Mouse (Mus musculus): ENCODE measurements around the gene Apbb1ip.
"Not testable (repeated sequence)": the region's sequence is repeated elsewhere in the genome, so short reads cannot be mapped to it uniquely, and the experiment has no call there.

Gene Apbb1ip

DNA sequence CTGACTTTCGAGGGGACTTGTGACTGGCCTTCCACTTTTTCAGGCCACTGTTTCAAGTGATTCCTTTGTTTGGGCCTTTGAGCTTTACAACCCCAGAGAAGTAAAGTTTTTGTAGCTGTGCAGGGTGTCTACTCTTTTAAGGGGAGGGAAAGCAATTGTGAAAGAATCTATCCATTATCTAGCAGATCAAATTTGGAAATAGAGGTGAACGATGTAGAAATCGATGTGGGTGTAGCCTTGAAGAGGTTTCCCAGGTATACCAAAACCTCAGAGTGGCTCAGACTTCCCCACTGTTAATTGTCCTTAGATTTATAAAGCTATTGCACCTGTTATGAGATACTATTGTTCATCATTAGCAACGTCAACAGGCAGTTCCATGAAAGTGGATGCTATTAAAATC, 71.6 kb downstream of the Apbb1ip start:
- no peak for DNase-seq (ENCODE audit: low spot score in 2 of 2)

DNA sequence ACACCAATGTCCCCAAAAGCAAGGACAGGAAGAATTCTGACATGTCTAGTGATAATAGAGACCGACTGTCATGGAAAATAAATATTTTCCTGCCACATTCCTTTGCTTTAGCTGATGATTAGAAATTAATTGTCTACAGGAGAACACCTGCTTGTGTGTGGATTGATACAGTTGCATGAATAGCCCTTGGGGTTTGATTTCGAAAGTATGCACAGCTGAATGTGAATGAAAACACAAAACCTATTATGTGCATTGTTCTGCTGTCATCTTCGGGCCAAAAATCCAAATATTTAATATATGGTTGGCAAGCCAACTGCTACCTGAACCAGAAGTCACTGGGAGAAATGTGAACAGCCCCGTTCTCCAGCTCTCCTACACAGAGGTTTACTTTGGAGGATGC, 78.0 kb downstream of the Apbb1ip start:
- DNase-seq (ENCODE audit: low spot score in 2 of 2): no peak

DNA sequence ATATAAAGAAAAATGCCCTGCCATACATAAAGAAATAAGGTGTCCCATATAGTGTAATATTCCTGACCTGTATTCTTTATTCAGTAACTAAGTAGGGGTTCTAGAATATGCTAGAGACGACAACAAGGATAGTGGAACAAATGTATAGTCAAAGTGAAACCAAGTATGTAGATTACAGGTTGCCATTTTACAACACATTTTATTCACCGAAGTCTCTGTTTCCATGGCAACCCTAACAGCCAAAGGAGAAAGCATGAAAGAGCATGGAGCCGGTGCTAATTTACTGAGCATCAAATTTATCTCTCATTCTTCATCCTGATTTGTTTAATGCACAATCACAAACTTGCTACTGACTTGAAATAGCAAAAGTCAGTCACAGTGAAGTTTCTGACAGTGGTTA, 83.6 kb downstream of the Apbb1ip start:
- no peak for DNase-seq (ENCODE audit: low spot score in 2 of 2)

DNA sequence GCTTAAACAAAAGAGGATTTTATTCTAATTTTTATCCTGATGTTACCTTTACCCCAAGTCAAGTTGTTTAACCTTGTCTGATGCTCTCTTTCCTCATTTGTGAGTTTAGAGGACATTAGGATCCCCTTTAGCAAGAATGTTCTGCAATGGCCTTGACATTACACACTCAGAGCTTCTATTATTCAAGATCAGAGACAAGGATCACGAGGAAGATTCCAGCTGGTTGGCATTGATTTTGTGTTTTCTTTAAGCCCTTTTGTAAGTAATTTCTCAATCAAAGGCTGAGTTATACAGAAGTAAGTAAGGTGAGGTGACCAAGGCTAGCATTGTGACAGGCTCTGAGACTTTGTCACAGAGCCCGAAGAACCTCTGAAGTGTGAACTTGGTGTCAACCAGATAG, 88.3 kb downstream of the Apbb1ip start:
- no peak for DNase-seq (ENCODE audit: low spot score in 2 of 2)

DNA sequence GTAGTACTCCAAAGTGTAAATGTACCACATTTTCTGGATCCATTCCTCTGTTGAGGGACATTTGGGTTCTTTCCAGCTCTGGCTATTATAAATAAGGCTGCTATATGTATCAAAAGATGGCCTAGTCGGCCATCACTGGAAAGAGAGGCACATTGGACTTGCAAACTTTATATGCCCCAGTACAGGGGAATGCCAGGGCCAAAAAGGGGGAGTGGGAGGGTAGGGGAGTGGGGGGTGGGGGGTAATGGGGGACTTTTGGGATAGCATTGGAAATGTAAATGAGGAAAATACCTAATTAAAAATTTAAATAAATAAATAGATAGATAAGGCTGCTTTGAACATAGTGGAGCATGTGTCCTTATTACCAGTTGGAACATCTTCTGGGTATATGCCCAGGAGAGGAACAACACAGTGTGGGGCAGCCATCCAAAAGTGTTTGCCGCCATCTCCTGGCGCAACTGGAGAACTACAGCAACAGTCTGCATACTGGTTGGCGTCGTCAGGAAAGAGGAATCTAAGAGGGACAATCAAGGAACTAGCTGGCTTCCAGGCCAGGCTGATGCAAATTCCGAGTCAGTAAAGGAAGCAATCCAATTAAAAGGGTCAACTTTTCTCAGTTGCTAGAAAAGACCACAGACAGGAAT, 90.6 kb downstream of the Apbb1ip start:
- peak; percentile 41 to 73 for DNase-seq (ENCODE audit: low spot score in 2 of 2)

DNA sequence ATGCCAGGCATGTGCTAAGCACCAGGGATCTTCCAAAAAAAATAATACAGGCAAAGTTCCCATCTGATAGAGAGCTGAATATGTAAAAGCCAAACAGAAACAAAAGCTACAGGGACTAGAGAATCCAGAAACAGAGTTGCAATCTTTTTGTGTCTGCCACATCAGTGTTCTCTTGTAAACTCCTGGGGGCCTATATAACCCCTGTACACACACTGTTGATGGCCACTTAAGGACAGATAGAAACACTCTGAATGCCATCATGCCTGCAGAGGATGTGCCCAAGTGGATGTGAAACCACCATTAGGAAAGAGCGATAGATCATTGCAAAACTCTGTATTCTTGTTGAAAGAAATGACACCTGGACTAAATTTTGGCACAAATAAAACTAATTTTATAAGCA, 91.9 kb downstream of the Apbb1ip start:
- no peak for DNase-seq (ENCODE audit: low spot score in 2 of 2)

DNA sequence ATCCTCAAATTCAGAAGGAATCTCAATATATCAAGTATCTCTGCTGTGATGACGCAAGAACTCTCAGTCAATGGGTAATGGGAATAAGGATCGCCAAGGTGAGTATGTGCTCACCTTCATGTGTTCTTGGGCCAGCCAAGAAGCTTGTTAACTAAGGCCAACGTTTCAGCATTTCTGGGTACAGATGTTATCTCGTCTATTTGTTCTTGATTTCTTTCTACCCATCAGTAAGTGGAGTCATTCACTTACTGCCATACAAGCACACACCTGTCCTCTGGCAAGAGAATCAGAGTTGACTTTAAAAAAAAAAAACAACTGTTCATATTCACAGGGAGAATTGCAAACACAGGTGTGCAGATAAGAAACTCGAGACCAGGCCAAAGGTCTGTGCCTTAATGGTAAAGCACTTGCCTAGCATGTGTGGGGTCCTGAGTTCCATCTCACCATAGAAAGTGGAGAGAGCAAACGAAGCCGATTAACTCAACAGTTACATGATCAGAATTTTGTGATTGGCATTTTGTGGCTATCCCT, 93.1 kb downstream of the Apbb1ip start:
- DNase-seq (ENCODE audit: low spot score in 2 of 2): no peak

DNA sequence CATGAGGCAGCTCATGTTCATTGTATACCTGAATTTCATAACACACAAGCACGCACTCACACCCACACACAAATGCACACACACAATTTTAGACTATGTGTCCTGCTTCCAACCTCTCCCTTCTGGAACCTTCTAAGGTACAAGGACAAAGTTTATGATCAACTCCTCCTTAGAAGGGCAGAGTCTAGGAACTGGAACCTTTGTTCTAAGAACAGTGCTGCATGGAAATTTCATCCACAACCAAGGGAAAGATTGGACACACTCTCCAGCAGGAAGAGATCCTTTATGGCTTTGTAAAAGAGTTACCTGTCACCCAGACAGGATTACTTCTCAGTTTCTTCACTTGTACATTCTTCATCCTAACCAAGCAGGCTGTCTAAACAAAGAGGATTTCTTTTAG, 99.3 kb downstream of the Apbb1ip start:
- no peak for DNase-seq (ENCODE audit: low spot score in 2 of 2)

DNA sequence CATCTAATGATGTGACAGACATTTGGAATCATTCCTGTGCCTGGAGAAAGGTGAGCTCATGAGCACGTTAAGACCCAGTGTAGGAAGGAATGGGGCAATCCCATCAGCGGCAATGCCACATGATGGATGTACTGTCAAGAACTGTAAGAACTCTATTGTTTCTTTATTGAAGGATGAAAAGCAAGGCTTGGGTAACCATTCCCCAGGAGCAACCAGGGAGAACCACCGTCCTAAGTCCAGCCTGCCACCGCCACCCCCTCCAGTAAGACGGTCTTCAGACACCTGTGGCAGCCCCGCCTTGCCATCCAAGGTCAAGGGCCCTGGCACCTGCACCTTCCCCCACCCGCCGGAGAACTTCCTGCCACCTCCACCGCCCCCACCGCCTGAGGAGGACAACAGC, 100.7 kb downstream of the Apbb1ip start:
- DNase-seq (ENCODE audit: low spot score in 2 of 2): no peak

DNA sequence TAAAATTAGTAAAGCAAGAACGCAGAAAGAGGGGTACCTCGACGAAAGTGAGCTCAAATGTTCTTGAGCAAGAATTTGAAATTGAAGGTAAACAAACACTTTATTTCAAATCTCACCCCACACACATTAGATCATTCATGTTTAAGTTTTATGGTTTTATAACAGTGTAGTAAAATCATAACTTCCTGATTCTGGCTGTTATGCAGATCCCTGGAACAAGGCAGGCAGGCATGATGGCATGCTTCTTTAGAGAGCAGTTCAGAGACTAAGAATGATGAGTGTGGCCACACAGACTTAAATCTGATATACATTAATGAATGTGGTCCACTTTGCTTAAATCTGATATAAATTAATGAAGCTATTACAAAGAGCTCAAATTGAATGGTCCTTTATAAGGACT, 102.7 kb downstream of the Apbb1ip start:
- DNase-seq (ENCODE audit: low spot score in 2 of 2): no peak

DNA sequence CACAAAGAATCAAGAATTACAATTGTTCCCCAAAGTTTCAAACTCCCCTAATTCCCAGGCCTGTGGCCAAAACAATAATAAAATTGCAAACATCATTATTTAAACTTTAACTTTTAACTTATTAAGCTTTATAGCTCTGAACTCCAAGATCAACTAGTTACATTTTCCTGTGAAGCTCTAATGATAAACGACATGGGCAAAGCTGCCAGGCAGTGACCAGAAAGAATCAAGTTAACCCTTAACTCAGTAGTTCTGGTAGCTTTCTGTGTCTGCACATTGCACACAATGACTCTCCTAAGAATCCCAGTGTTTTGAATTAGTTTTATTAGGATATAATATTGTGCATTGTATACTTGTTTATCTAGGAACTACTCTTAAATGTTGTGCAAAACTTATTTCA, 104.9 kb downstream of the Apbb1ip start:
- DNase-seq (ENCODE audit: low spot score in 2 of 2): no peak

DNA sequence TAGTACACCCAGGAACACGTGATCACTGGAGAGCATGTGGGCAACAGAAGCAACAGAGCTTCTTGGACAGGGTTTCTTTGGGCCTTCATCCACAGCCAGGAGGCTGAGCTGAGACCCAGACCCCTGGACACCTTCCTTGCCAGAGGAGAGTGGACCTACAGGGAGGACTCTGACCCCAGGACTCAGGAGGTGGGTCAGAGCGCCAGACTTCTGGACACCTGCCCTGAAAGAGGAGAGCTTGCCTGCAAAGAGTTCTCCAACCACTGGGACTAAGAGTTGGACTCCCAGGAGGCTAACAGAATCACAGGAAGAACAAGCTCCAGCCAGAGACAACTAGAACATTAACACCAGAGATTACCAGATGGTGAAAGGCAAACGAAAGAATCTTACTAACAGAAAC, 106.8 kb downstream of the Apbb1ip start:
- DNase-seq (ENCODE audit: low spot score in 2 of 2): not testable (repeated sequence)

DNA sequence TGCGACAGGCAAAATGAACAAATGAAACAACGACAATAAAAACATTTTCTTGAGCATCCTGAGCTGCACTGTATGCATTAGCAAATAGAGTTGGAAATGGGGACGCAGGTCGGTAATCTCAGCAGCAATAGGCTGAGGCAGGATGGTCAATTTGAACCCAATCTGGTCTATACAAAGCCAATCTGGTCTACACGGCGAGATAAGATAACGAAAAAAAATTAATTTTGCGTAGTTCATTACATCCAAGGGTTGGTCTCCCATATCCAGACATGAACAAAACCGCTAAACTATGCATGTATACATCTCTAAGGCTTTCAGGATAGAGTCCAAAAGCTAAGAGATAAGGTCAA, 121.0 kb downstream of the Apbb1ip start:
- no peak for DNase-seq (ENCODE audit: low spot score in 2 of 2)

DNA sequence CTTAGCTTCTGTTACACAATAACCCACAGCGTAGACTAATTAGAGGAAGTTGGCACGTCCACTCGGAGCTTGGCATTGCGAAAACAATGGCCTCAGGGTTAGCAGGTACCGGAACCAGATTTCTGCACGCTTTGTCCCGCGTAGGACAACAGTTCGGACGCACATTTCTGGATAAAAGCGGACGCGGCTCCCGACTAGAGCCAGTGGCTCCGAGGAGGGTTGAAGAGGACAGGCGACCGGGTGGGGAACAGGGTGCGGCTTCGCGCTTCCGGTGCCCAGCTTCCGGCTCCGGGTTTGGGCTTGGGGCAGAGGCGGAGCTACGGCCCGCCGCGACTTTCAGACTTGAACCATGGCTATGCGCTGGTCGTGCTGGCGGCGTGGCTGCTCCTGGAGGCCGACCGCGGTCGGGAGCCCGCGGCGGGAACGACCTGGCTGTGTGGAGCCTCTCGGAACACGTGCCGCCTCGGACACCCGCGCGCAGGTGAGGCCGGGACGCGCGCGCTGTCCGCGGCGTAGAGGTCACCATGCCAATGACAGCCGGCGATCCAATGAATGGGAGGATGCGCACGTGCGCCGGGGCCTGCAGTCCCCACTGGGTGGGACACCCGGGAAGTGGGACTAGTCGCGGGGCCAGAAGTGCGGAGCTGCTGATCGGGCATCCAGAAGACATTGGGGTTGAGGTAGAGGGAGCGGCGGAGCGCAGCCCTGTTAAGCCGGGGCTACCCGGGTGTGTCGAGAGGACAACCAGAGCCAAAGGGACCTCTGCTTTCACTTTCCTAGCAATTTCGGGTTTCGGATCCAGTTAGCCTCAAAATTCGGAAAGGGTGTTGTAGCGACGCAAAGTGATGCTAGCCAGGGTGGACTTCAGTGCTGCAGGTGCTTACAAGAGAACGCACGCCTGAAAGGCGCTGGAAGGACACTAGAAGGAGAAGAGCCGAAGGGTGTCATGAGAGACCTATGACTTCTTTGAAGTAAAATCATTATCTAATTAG, 121.7 kb downstream of the Apbb1ip start, which contains the start of gene Pdss1:
Gene Pdss1 (plus strand): TSS at position 241 of the 992 bp plus-strand sequence.
- peak; percentile 81 to 82 for DNase-seq (ENCODE audit: low spot score in 2 of 2)

DNA sequence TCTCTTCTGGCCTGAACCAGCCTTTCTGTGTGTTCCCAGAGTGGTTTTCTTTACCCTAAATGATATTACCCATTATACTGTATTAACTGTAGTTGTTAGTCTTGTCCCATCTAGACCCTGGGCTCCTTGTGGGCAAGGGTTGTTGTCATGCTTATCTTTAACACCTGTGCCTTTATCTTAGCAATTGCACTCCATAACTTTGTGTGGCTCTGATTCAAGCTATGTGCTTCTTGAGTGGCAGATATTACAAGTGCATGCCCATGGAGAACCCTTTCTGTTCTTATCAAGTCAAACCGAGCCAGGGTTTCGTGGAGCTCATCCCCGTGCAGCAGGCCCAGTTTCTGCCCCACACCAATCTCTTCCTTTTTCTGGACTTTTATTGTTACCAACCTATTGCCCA, 130.1 kb downstream of the Apbb1ip start:
- no peak for DNase-seq (ENCODE audit: low spot score in 2 of 2)

DNA sequence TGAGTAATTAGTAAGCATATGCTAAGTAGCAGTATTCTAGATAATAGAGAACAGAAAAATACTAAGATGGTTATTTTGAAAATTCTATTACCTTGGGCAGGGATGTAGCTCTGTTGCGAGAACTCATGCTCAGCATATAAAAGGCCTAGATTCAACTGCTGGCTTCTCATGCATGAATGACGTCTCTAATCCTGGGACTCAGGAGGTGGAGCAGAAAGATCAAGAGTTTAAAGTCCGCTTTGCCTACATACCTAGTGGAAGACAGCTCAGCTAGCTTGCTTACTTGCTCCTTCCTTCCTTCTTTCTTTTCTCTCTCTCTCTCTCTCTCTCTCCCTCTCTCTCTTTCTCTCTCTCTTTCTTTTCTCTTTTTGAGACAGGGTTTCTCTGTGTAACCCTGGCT, 140.5 kb downstream of the Apbb1ip start:
- DNase-seq (ENCODE audit: low spot score in 2 of 2): no peak

DNA sequence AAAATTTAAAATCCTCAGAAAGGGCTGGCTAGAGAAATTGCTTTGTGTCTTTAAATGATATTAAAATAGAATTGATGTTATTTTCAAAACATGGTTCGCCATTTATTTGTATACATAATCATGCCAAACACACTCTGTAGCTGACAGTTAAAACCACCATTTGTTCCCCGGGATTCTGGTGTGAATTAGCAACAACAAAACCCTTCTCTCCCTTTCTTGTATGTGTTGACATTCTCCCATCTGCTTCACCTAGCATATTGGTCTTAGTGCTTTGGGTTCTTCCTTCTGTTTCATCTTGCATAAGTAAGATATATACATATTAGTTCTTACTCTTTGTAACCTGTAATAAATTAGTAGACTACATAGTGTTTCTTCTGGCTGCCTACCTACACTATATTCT, 144.8 kb downstream of the Apbb1ip start:
- DNase-seq (ENCODE audit: low spot score in 2 of 2): no peak

Measured in frontal cortex, postnatal 14 days (tissue).